24 mouse cellular contexts compared by ENCODE assay signal in the genomic region with DNA sequence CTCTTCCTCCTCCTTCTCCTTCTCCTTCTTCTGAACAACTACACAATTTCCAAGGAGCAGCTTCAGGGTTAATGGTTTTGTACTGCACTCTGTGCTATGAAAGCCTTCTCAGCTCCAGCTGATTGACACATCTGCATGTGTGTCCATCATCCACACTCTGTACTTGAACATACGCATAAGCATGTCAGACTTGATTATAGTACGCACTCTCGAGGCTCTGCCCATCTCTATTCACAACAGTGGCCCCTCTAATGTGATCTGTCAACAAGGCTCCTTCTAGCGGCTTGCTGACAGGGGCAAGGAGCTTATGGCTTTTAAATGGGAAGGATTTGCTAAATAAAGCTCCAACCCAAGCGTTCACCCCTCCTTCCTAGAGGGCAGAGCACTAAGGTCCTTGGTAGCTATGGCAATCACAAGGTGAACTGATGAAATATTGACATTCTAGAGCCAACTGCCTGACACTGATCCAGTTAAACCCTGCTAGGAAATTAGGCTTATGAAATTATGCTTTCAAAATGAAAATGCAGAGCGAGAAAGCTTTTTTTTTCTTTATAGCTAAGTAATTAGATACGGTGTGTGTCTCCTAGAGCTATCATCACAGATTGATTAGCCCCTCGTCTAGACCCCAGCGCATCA. TPM values are rescaled to one million over a fixed set of nuclear protein-coding genes. Genes with fewer than 3 reads are reported as not detected.
DNase-seq lines count a peak whose midpoint lies in the region; ATAC-seq and TF ChIP-seq lines count a peak whose summit lies in the region.
"Had no signal": no experiment of that assay in that cellular context is flagged by ENCODE, and none has a peak within 500 bp of the region (broad histone marks: within the 10 kb centered on the region; RNA-seq: fewer than 3 reads in every experiment).

No protein-coding gene starts in this region.

- peaks cover 10% of the 10 kb centered on the region; the same call in 1 of the 2 replicates for H3K27me3 ChIP-seq in midbrain, embryonic 10.5 days (ENCODE audit: low read depth, poor library complexity, severe bottlenecking)
- H3K27me3 ChIP-seq in midbrain, embryonic 16.5 days (ENCODE audit: control insufficient read depth, insufficient read depth, low read depth, low read length): no peaks in the 10 kb centered on the region
- H3K27me3 ChIP-seq in forebrain, postnatal 0 days (ENCODE audit: insufficient read depth, low read length): no peaks in the 10 kb centered on the region
- H3K27me3 ChIP-seq: embryonic facial prominence, embryonic 15.5 days; heart, embryonic 12.5 days; liver, embryonic 12.5 days had no signal

- H3K4me2 ChIP-seq in midbrain, embryonic 16.5 days (ENCODE audit: low read length): no peak overlapping the region
- H3K4me2 ChIP-seq in forebrain, postnatal 0 days (ENCODE audit: low read depth): no peak overlapping the region
- H3K4me2 ChIP-seq: embryonic facial prominence, embryonic 15.5 days; heart, embryonic 12.5 days; liver, embryonic 12.5 days had no signal

- TF ChIP-seq CTCF in forebrain, postnatal 0 days (IDR thresholded peaks at IDR 0.05; ENCODE audit: low read depth): no peak

- ATAC-seq in midbrain, embryonic 16.5 days: peak; percentile 54; the same call in 1 of the 2 replicates
- ATAC-seq in forebrain, postnatal 0 days: no peak
- no peak for ATAC-seq in cerebellum, adult (ENCODE audit: insufficient number of reproducible peaks, low FRiP score, low TSS enrichment)
- ATAC-seq: forebrain, embryonic 16.5 days; hindbrain, postnatal 0 days; intestine, postnatal 0 days; liver, embryonic 12.5 days had no signal

- 62% methylated on average over 9 of the region's 9 CpGs for WGBS in midbrain, embryonic 10.5 days
- WGBS in midbrain, embryonic 16.5 days: 38% methylated on average over 9 of the region's 9 CpGs
- 61% methylated on average over 9 of the region's 9 CpGs for WGBS in forebrain, postnatal 0 days

- DNase-seq in embryo, embryonic 10.5 days (ENCODE audit: low spot score): peak; percentile 6
- no peak for DNase-seq in embryo, embryonic 11 days
- DNase-seq in midbrain, embryonic 10.5 days (ENCODE audit: low spot score): peak; percentile 15
- DNase-seq in ovary, postnatal 10 days (ENCODE audit: low spot score): no peak
- DNase-seq in forebrain, postnatal 0 days: no peak
- DNase-seq: cerebellum, adult 18-20 months; cerebellum, postnatal 25 days; gastrocnemius, postnatal 25 days; heart, adult 18-20 months; heart, postnatal 10 days; kidney, postnatal 25 days; layer of hippocampus, postnatal 36 days; lung, adult 18-20 months; lung, postnatal 10 days; right cerebral cortex, postnatal 14 days had no signal

- H3K9me3 ChIP-seq in midbrain, embryonic 10.5 days (replicated peaks): no peaks in the 10 kb centered on the region
- no peaks in the 10 kb centered on the region for H3K9me3 ChIP-seq in midbrain, embryonic 16.5 days (replicated peaks; ENCODE audit: control insufficient read depth, low read length, poor library complexity, severe bottlenecking)
- no peaks in the 10 kb centered on the region for H3K9me3 ChIP-seq in forebrain, postnatal 0 days (ENCODE audit: low read length)
- H3K9me3 ChIP-seq: embryonic facial prominence, embryonic 15.5 days; heart, embryonic 12.5 days; hindbrain, embryonic 10.5 days; liver, embryonic 12.5 days had no signal

- no peak overlapping the region for H3K27ac ChIP-seq in midbrain, embryonic 10.5 days (replicated peaks)
- no peak overlapping the region for H3K27ac ChIP-seq in midbrain, embryonic 16.5 days (ENCODE audit: low read length)
- no peak overlapping the region for H3K27ac ChIP-seq in forebrain, postnatal 0 days (ENCODE audit: low read depth, low read length)
- H3K27ac ChIP-seq: embryonic facial prominence, embryonic 15.5 days; hindbrain, embryonic 10.5 days; hindbrain, postnatal 0 days; liver, embryonic 12.5 days had no signal

- H3K4me3 ChIP-seq in midbrain, embryonic 10.5 days: no peak overlapping the region
- no peak overlapping the region for H3K4me3 ChIP-seq in midbrain, embryonic 16.5 days (ENCODE audit: low read depth, low read length)
- H3K4me3 ChIP-seq in forebrain, postnatal 0 days (ENCODE audit: low read depth, low read length): no peak overlapping the region
- H3K4me3 ChIP-seq: embryonic facial prominence, embryonic 15.5 days; heart, embryonic 12.5 days; hindbrain, embryonic 10.5 days; liver, embryonic 12.5 days had no signal

- peaks cover 18% of the 10 kb centered on the region for H3K4me1 ChIP-seq in midbrain, embryonic 10.5 days
- H3K4me1 ChIP-seq in midbrain, embryonic 16.5 days (ENCODE audit: control insufficient read depth, insufficient read depth, low read length): 0 out of 2 replicates have a peak, but pooled peaks cover 2% of the 10 kb centered on the region
- no peaks in the 10 kb centered on the region for H3K4me1 ChIP-seq in forebrain, postnatal 0 days (ENCODE audit: insufficient read depth)
- H3K4me1 ChIP-seq: embryonic facial prominence, embryonic 15.5 days; heart, embryonic 12.5 days; liver, embryonic 12.5 days had no signal

- no peaks in the 10 kb centered on the region for H3K36me3 ChIP-seq in midbrain, embryonic 10.5 days
- no peaks in the 10 kb centered on the region for H3K36me3 ChIP-seq in midbrain, embryonic 16.5 days (ENCODE audit: control insufficient read depth, insufficient read depth, low read length)
- H3K36me3 ChIP-seq in forebrain, postnatal 0 days (ENCODE audit: insufficient read depth): no peaks in the 10 kb centered on the region
- H3K36me3 ChIP-seq: embryonic facial prominence, embryonic 15.5 days; heart, embryonic 12.5 days; hindbrain, embryonic 10.5 days; liver, embryonic 12.5 days had no signal

- no peak overlapping the region for H3K9ac ChIP-seq in midbrain, embryonic 16.5 days (ENCODE audit: low read depth, low read length)
- H3K9ac ChIP-seq in forebrain, postnatal 0 days: no peak overlapping the region
- H3K9ac ChIP-seq: embryonic facial prominence, embryonic 15.5 days; heart, embryonic 12.5 days; liver, embryonic 12.5 days had no signal

RNA-seq across cellular contexts. Expression of a gene that starts 7.0 kb away (rescaled TPM):
- polyA plus RNA-seq in midbrain, embryonic 10.5 days (2016; fragmentation: Nextera tagmentation; extraction: Ambion mirVana): 5.2 and 10.2 TPM in 2 replicates
- polyA plus RNA-seq in midbrain, embryonic 16.5 days (2015; fragmentation: Nextera tagmentation; extraction: Ambion mirVana): 79.9 and 80.4 TPM in 2 replicates
- 61.4 and 62.0 TPM in 2 replicates for total RNA-seq in forebrain, postnatal 0 days (2014; rRNA removed)
- polyA plus RNA-seq in forebrain, postnatal 0 days (2015; fragmentation: Nextera tagmentation; extraction: Ambion mirVana): 36.7 and 59.4 TPM in 2 replicates

Comparison
In these comparisons a context has a peak if more than half of its experiments do, and no peak if none do; other contexts are left out.
1. DNase-seq: peak in embryo, embryonic 10.5 days (single experiment) and midbrain, embryonic 10.5 days (single experiment); none in embryo, embryonic 11 days (single experiment), ovary, postnatal 10 days (single experiment) and forebrain, postnatal 0 days (single experiment).